Mouse (Mus musculus) right cerebral cortex, postnatal 25 days (tissue): ENCODE measurements around the gene Med13l.
A peak's percentile ranks its signal among the peaks of the same experiment; 100 is the strongest.

Experiments
- DNase-seq: peaks from one replicate; pipeline ENCODE4 v3.0.0; 2022

The Med13l gene

DNA sequence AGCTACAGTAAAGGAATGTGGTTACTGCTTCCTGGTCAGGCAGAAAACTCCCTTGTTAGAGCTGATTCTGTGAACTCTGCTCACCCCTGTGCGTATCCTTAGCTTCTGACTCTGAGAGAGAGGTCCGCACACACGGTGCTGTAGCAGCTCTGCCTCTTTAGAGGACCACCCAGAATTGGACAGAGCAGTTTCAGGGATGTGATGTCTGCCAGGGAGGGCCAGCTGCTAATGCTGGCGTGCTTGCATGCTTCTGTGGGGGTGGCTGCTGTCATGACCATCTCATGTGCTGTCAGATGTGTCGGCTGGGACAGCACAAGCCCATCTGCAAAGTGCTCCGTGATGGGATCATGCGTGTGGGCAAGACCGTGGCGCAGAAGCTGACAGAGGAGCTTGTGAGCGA lies 186.5 kb downstream of the Med13l start:
- no peak for DNase-seq

DNA sequence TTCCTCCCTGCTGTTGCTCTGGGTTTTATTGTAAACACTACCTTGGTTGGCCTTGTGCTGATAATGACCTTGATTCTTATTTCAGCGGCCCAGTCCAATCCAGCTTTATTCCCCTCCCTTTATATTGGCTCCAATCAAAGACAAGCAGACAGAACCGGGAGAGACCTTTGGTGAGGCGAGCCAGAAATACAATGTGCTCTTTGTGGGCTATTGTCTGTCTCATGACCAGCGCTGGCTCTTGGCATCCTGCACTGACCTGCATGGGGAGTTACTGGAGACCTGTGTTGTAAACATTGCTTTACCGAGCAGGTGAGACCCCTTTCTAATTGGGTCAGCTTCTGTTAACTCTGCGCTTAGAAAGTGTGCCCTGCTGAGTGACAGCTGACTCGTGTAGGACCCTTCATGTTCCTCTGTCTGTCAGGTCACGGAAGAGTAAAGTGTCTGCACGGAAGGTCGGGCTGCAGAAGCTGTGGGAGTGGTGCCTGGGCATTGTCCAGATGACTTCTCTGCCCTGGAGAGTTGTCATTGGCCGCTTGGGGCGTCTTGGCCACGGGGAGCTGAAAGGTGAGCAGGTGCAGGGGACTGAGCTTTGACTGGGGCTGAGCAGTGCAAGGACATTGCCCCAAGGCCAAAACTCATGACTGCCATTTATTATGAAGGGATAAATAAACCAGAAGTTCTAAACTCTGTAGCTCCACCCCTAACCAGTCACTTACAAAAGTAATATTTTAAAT lies 191.1 kb downstream of the Med13l start:
- DNase-seq: no peak

DNA sequence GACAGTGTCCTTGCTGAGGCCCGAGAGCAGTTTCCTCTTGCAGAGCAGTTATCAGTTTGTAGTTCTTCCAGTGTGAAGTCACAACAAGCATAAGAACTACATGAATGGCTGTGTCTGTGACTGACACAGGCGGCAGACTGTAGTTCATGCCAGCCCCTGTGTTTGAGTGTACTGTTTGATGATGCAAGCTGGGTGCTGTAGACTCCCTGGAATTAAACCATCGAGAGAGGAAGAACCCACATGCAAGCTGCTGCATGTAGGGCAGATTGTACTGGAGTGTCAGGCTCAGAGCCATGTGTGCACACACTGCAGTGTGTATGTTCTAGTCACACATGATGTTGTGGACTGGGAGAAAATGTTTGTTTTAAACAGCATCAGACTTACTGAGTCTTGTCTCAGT lies 192.4 kb downstream of the Med13l start:
- DNase-seq: no peak

DNA sequence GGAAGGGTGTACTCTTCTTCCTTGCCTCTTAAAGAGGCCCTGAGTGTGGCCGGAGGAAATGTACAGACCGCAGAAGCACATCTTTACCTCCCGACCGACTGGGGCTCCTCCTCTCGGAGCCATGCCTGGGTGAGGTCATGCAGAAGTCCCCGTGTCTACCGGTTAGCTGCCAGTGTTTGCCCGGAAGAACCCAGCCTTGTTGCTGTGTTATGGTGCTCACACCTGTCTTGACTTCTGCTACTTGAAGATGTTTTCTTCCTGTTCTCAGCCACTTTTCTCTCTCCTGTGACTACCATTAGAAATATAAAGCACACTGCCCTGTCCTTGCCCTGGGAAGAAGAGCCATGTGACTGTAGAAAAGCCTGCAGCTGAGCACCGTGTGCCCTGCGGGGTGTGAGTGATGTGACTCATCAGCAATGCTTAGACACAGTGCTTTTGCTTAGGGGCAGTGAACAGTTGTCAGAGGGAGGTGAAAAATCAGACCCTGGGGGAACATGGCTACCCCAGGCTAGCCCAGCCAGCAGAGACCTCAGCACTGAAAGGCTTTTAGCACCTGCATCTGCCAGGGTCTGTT lies 193.1 kb downstream of the Med13l start:
- no peak for DNase-seq

DNA sequence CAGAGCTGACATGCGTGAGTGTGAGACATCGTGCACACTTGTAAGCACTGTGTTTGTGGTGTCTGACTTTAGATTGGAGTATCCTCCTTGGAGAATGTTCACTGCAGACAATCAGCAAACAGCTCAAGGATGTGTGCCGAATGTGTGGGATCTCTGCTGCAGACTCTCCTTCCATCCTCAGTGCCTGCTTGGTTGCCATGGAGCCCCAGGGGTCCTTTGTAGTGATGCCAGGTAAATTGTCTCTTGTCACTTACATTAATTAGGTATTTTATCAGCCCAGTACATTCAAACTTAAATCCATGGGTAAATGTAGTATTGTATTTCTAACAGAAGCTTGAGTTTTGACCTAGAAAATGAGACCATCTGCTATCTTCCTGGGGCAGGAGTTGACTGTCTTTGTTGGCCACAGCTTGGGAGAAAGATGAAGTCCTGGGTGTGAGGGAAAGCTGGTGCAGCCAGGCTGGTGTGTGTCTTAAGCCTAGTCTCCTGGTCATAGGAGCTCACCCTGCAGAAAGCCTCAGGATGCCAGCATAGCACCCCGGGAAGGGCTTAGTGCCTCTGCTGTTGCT lies 193.8 kb downstream of the Med13l start:
- no peak for DNase-seq

DNA sequence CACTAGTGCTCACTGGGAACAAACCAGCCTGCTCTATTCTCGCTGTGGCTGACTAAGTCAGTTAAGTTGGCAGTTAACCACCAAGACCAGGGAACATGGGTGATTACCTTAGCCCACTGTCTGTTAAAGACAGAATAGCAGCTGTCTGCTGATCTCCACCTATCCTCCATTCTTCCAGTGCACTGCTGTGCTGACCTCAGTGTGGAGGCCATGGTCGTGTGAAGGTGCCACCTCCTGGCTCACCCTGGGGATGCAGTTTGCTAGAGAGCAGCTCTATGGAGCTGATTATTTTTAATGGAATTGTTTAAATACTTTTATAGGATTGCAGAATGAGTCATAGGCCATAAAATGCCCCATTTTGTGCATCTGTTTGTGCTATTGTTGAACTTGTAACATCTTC lies 195.6 kb downstream of the Med13l start:
- no peak for DNase-seq

DNA sequence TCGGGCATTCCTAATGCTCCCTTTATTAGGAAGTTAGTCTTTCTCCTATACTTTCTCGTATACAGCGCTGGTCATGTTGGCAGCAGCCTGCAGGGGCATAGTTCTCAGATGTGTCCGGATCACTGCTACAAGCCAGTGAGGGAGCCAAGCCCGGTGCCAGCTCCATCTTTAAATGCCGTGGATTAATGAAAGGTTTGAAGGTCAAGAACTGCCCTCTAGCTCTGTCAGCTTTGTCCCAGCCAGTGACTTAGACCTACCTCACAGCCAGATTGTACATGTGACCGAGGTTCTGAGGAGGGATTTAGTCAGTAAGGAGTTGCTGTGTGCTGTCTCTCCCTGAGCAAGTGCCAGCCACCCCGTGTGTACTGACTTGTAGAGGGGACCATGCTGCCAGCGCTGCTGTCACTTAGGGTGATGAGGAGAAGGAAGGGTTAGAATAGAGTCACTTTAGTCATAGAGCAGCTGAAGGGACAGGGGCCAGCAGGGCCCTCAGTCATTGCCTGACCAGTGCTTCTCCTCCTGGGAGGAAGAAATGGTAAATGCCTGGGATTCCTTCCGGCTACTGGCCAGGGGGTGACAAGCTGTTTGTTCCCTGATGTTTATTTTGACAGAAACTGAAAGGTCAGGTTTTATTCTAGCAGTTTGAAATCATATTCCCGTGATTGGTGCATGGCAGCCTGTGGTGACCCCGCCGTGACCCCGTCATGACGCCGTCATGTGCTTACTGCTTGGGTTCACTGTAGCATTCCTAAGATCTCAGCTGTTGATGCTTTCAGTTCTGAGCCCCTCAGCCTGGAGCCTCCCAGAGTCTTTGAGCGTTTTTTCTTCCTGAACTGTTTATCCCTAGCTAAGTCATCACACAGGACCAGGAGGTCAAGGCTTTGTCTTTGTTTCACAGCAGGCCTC lies 197.2 kb downstream of the Med13l start:
- DNase-seq: no peak

DNA sequence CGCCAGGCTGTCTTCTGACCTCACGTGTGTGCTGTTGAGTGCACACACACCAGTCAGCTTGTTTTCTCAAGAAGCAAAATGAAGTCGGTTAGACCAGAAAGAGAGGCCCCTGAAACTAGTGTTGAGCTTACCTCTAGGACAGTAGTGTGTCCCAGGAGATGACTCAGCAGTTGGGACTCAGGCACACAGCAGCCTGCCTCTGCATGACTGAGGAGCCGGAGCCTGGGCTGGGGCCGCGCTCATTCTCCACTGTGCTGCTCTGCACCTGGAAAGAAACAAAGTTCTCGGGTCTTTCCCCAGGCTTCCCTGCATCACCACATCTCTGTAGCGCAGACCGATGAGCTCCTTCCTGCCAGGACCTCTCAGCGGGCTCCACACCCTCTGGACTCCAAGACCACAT lies 200.5 kb downstream of the Med13l start:
- DNase-seq: no peak

DNA sequence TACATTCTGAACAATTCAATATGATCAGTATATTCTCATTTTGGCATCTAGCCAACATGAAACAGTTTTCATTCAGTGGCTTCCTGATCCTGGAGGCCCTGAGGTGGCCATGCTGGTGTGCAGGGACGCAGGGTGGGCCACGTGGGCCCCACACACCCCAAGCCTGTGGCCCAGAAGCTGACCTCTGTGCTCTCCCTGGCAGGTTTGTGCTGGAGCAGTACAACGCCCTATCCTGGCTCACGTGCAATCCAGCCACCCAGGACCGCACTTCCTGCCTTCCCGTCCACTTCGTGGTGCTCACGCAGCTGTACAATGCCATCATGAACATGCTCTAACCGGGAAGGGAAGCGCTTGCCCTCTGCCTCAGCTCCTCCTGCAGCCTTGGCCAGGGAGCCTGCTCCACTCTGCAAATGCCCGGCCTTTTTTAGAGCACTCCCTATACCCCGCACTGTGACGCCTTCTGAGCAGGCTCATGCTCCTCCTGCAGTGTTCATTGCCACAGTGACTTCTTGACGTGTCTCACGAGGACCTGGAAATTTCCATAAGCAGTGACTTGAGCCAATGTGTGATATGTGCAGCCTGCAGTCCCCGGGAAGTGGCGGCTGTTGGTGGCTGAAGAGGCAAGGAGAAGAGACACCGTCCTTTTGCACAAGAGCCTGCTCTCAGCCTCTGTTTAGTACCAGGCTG lies 202.2 kb downstream of the Med13l start:
- no peak for DNase-seq

DNA sequence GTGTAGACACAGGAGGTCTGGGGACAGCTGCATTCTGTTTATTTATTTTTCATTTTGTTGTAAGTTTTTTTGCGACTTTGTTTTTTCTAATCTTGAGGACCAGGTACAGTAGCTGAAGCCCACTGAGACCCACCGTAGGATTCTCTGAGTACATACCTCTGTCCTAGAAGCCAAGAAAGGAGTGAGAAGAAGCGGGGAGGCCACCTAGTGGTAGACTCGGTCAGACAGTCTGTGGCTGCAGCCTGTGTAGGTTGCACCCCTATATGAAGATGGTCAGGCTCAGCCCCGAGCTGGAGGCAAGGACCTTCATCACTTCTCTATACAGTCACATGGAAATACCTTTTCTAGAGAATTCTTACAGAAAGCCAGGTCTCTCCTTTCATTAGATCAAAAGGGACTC lies 202.9 kb downstream of the Med13l start:
- no peak for DNase-seq

DNA sequence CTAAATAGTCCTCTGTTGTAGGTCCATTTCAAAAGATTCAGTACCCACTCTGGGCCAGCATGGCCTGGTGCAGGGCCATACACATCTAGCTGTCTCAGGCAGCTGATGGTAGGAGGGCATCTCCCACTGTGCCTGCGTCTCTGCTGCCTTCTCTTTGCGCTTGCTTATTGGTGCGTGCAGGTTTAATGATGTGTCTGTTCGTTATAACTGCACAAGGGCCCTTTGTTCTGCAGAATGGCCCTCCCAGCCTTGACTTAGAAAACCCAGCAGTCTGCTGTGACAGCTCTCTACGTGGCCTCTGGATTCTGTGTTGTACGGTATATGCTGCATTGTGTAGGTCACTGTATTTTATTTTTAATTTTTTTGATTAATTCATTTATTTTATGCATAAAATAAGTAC lies 208.7 kb downstream of the Med13l start:
- no peak for DNase-seq

DNA sequence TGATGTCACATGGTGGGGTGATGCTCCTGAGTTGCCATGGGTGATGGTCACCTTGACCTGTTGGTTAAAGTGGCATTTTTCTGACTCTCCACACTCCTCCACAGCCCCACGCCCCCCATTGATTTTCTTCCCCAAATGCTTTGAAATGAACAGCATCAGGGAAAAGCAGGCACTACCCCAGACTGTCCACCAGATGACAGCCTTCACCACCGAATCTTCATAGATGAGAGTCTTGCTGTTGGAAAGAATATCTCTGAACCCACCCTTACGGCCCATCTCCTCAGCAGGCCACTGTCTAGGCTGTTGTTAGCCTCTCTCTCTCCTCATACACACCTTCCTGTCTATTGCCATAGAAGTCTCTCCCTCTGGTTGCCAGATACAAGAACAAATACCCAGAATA lies 213.4 kb downstream of the Med13l start:
- DNase-seq: no peak

DNA sequence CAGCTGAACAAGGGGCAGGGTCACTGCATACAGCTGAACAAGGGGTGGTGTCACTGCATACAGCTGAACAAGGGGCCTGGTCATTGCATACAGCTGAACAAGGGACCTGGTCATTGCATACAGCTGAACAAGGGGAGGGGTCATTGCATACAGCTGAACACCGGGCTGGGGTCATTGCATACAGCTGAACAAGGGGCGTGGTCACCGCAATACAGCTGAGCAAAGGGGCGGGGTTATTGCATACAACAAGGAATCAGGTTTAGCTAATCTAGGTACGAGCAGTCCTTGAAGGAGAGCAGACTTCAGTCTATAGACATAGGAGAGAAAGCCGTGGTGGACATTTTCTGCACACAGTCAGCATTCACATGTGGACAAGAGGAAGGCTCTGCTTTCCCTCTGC lies 215.9 kb downstream of the Med13l start:
- no peak for DNase-seq

DNA sequence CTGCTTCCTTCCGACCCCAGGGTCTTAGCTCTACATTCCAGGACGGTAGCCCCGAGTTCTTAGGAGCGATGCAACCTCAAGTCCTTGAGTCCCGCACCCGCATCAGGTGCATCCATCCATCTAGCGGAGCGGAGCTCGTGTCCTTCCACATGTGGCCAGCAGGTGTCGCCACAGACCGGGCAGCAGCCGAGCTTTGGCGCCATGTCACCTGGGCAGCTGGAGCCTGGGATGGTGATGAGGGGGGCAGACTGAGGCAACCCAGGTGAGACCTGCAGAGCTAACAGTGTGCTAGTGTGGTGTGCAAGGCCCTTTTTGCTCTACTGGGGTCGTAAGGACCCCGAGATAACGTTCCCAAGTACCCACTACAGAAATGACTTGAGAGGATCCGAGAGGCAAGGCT lies 221.1 kb downstream of the Med13l start:
- DNase-seq: peak; percentile 61

DNA sequence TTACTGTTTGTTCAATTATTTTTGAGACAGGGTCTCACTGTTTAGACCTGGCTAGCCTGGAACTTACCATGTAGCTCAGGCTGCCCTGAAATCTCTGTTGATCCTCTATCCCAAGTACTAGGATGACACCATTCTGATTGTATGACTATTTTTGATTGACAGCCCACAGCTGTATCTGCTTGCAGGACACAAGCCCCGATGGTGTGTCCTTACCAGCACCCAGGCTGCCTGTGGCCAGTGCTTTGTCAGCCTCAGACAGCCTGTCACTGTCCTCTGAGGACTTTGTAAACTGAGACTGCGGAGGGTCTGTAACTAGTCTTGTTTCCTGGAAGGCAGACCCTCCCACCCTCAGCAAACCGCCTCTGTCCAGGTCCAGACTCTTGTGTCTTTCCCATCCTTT lies 221.7 kb downstream of the Med13l start:
- no peak for DNase-seq

DNA sequence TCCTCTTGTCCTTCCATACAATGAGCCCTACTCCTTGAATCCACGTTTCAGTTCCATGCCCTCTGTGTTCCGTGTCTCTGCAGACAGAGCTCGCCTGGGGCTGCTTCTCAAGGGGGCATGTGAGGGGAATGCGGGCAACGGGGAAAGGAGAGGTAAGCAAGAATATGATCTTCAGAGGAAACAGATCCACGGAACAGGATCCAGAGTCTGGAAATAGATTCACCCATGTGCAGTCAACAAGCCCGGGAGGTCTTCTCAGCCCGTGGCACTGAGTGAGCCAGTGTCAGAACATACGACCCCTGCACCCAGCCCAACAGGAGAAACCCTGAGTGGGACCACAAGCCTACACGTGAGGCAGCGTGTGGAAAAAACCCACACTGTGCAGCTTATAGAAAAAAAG lies 228.7 kb downstream of the Med13l start:
- DNase-seq: no peak

DNA sequence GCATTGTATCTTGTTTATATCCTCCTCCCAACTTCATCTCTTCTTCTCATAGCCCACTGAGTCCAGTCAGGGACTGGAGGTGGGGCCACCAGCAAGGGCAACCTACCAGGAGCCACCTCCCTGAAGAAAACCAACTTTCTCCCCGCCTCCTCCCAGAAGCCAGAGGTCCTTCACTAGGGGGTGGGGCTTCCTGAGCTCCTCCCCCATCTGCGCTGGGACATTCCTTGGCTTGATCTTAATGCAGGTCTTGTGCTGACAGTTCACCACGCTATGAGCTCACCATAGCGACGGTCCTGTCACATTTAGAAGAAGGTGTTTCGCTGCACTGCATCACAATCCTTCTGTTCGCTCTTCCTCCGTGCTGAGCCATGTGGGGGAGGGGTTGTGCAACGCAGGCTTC lies 229.3 kb downstream of the Med13l start:
- DNase-seq: no peak

DNA sequence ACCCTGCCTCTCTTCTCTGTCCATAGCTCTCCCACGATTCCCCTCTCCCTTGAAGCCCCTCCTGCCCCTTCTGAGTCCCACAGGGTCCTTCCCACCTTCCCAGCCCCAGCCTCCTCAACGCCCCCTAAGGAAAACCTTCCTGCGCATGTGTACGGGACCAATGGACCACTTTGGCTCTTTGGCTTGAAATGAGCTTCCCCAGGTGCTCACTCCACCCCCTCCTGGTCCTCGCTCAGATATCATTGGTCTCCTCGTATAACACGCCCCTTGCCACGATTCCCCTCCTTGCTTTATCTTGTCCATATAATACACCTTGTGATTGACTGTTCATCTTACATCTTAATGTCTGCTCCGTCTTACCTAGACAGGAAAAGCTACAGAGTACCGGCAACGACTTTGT lies 237.3 kb downstream of the Med13l start:
- DNase-seq: no peak

DNA sequence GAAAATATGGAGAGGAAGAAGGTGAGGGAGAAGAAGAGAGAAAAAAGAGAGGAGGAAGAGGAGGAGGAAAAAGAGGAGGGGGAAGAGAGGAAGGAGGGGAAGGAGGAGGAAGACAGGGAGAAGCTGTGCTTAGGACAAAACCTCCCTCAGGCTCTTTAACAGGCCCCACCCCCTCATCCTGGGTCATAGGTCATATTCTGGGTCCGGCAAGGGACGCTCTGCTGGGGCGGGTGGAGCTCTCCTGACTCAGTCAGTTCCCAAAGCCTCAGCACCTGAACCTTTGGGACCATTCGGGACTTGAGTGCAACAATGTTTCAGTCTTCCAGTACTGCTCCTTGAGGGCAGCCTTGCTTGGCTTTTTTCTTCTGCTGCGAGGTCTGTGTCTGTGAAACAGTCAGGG lies 241.1 kb downstream of the Med13l start:
- DNase-seq: no peak

DNA sequence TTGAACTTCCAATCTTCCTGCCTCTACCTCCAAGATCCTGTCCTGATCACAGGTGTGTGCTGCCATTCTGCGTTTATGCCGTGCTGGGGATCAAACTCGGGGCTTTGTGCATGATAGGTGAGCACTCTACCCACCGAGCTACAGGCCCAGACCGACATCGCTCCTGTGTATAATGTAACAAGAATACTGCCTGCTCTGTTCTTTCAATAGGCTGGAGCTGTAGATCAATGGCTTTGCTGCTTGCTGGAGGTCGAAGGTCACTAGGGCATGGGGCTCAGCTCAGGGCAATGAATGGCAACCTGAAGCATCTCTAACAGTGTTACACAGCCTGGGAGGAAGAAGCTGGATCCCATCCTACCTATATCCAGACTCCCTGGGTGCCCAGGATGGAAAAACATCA lies 241.6 kb downstream of the Med13l start:
- no peak for DNase-seq

DNA sequence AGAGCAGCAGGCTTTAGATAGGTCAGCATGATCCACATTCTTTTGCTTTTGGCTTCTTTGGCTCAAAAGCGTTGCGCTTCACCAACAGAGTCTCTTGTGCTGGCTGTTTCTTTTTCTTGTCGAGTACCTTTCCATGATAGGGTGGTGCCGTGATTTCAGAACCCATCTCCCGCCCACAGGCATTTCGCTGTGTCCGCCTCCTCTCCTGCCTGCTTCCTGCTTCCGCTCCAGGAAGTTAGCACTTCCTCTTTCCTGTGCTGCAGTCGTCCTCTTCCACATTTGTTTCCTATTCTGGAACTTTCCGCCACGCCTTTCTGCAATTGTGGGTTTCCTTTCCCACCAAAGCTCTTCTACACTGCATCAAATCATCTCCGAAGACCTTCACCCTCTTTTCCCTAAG lies 248.5 kb downstream of the Med13l start:
- no peak for DNase-seq

DNA sequence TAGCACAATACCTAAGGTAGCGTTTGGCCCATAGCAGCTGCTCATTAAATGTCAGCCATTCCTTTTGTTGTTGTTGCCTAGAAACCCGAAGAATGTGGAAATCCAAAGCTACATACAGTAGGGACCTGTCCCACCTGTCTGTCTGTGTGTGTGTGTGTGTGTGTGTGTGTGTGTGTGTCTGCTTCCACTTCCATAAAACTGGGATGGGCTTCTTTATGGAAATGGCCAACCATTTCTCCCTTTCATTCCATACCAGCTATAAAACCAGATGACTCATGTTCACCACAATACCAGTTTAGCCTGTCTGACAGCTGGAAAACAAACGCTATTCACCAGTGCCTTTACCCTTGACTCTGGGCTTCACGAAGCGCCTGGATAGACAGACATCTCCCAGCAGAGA lies 249.1 kb downstream of the Med13l start:
- no peak for DNase-seq

DNA sequence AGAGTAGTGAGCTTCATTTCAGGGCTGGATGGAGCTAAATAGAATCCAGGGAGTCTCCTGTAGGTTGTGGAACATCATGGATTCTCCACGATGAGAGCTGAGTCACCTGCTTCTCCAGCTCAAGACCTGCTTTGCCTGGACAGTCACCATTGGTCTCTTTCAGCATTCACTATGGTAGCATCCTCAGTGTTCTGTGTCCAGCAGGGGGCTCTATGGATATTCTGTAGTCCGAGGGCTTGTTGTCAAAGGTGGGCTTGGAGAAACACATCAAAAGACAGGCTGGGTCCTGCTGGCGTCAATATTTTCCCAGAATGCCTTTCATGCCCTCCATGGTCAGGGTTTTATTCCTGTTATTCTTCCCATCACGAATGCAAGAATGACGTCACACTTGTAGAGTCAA lies 251.2 kb downstream of the Med13l start:
- no peak for DNase-seq
